Mouse (Mus musculus): ENCODE data around the gene Olfr715.
"Not testable (repeated sequence)": the region's sequence is repeated elsewhere in the genome, so short reads cannot be mapped to it uniquely, and the experiment has no call there.

Olfr715 gene

DNA sequence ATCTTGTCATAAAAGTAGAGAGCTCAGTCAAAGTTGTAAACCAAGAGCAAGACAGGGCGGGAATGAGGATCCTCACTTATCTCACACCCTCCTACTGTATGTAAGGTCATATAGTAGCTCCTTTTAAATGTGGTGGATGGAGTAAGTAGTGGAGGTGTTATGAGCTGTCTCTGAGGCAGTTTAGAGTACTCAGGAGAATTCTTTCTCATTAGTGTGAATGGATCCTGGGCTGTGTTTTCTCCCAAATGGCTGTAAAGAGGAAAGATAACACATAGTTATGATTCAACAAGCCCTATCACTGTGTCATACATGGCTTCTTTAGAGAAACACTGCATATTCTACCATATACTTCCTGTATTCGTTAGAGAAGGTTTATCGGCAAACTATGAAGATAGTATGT, at the start of gene Olfr715:
TSS of gene Olfr715 (minus strand) at position 101 of the 400 bp plus-strand sequence.
- not testable (repeated sequence) for DNase-seq (ENCODE audit: low read depth)

DNA sequence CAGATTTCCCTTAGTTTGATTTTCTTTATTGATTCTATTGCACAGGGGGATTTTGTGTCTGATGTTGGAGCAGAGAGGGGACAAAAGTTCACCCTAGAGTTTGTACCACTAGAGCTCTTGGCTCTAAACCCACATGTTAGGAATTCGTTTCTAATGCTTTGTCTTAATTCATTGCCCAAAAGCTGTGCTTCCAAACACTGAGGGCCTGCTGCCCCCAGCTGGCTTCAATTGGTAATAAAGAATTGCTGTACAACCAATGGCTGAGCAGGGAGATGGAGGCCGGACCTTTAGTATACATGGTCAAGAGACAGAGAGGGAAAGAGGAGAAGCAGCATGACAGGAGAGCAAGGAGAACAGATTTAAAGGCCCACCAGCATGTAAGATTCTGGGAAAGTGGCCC, 49.5 kb upstream of the Olfr715 start:
- no peak for DNase-seq (ENCODE audit: low read depth)

DNA sequence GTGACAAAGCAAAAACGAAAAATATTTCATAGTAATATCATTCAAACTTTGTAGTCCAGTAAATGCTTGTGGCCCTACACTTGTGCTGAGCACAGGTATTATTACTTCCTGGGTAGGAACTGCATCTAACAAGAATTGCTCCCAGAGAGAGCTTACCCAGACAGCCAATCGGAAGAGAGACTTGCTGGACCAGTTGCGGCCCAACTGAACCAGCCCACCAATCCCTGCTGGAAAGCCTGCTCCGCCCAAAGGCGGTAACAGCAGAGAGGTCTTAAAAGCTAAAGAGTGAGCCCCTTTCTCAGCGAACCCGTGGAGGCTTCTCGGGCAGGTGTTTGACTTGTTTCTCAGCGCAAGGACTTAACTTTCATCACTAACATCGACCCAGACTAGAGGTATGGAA, 35.8 kb upstream of the Olfr715 start, which contains the start of gene Nlrp14:
TSS of gene Nlrp14 (plus strand) at position 301 of the 400 bp plus-strand sequence.
- no peak for DNase-seq (ENCODE audit: low read depth)

- DNase-seq (ENCODE audit: low read depth), result not testable (repeated sequence)
Measured at GRCm38 (mm10) chr7:107138027-107138426, 7.1 kb upstream of the Olfr715 start, which contains the start of gene Olfr716. Gene Olfr716 (plus strand): TSS chr7:107138327.

DNA sequence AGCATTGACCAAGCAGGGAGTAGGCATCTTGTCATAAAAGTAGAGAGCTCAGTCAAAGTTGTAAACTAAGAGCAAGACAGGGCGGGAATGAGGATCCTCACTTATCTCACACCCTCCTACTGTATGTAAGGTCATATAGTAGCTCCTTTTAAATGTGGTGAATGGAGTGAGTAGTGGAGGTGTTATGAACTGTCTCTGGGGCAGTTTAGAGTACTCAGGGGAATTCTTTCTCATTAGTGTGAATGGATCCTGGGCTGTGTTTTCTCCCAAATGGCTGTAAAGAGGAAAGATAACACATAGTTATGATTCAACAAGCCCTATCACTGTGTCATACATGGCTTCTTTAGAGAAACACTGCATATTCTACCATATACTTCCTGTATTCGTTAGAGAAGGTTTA, 20.6 kb downstream of the Olfr715 start, which contains the start of gene Olfr715b:
TSS of gene Olfr715b (minus strand) at position 101 of the 400 bp plus-strand sequence.
- DNase-seq (ENCODE audit: low read depth), result not testable (repeated sequence)

DNA sequence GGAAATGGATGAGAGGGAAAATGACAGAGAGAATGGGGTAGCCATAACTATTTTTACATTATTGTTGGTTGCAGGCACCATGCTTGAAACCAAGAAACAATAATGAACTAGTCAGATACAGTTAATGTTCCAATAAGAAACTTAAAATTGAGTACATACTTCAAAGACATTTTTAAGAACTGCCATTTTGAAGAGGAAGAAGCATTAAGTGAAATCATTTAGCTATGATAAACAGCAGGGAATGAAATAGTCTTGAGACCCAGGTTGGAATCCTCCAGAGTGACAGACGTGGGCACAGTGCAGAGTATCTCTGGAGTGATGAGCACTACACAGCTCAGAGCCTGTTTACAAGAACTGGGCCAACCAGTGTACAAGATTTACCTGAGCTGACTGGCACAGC, 38.0 kb downstream of the Olfr715 start, which contains the start of gene Olfr17:
TSS of gene Olfr17 (plus strand) at position 301 of the 400 bp plus-strand sequence.
- DNase-seq (ENCODE audit: low read depth), result no peak

Measured in c-Kit-positive CD71-positive TER-119-negative erythroid progenitor cells, embryonic 14.5 days (primary cell).